Comparison of ENCODE assay signal across 9 mouse cellular contexts in the genomic region with DNA sequence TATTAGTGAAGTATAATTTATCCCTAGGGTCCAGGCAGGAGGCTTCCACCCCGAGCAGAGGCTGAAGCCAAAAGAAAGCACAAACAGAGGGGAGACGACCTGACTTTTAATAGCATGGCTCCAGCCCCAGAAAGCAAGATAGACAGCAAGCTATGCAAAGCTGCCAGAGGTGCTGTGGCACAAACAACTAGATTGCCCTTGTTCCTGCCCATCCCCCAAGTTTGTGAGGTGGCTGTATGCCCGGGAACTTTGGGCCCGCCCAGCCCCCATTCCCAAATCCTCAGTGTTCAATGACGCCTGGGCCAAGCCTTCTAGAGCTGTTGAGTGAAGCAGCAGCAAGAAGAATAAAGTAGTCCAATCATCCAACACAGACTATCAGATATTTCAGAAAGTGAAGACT. TPM values are rescaled to one million over a fixed set of nuclear protein-coding genes. Genes with fewer than 3 reads are reported as not detected.
DNase-seq lines count a peak whose midpoint lies in the region; ATAC-seq lines count a peak whose summit lies in the region.
"Had no signal": no experiment of that assay in that cellular context is flagged by ENCODE, and none has a peak within 500 bp of the region (broad histone marks: within the 10 kb centered on the region; RNA-seq: fewer than 3 reads in every experiment).

No protein-coding gene starts in this region.

- H3K27ac ChIP-seq in lung, embryonic 15.5 days, result 0 out of 2 replicates have a peak overlapping the region, but pooled peaks have one; percentile 11
- no peak overlapping the region for H3K27ac ChIP-seq in midbrain, embryonic 14.5 days (replicated peaks; ENCODE audit: low read depth, low read length)
- H3K27ac ChIP-seq in forebrain, embryonic 15.5 days (replicated peaks), result no peak overlapping the region

- no peak overlapping the region for H3K9ac ChIP-seq in lung, embryonic 15.5 days
- H3K9ac ChIP-seq in midbrain, embryonic 14.5 days (replicated peaks; ENCODE audit: low read length), result no peak overlapping the region
- H3K9ac ChIP-seq in forebrain, embryonic 15.5 days (replicated peaks), result no peak overlapping the region

- ATAC-seq in lung, embryonic 15.5 days (ENCODE audit: borderline replicate concordance, extremely low read depth, low FRiP score, low TSS enrichment), result no peak
- ATAC-seq in midbrain, embryonic 14.5 days (ENCODE audit: low FRiP score, low TSS enrichment), result no peak
- ATAC-seq in forebrain, embryonic 15.5 days (replicated peaks), result no peak

- WGBS in lung, embryonic 15.5 days, result 56% methylated on average over 5 of the region's 5 CpGs
- 75% methylated on average over 5 of the region's 5 CpGs for WGBS in midbrain, embryonic 14.5 days
- WGBS in forebrain, embryonic 15.5 days, result 70% methylated on average over 5 of the region's 5 CpGs

- DNase-seq in lung, postnatal 4 days, result no peak
- peak; percentile 79 for DNase-seq in heart, adult 8-10 months (ENCODE audit: low spot score)
- DNase-seq in kidney, postnatal 25 days, result peak; percentile 80 to 88
- DNase-seq in right cerebral cortex, postnatal 10 days (ENCODE audit: low spot score in 2 of 2), result peak; percentile 81 to 85
- DNase-seq in midbrain, embryonic 14.5 days, result no peak
- DNase-seq in retina, embryonic 14.5 days (ENCODE audit: low spot score), result no peak

- H3K9me3 ChIP-seq in lung, embryonic 15.5 days, result no peaks in the 10 kb centered on the region
- no peaks in the 10 kb centered on the region for H3K9me3 ChIP-seq in midbrain, embryonic 14.5 days (ENCODE audit: control insufficient read depth, low read length)
- no peaks in the 10 kb centered on the region for H3K9me3 ChIP-seq in forebrain, embryonic 15.5 days

- peaks cover 30% of the 10 kb centered on the region for H3K27me3 ChIP-seq in lung, embryonic 15.5 days
- peaks cover 27% of the 10 kb centered on the region for H3K27me3 ChIP-seq in midbrain, embryonic 14.5 days (ENCODE audit: control insufficient read depth, insufficient read depth, low read length)
- peaks cover 27% of the 10 kb centered on the region for H3K27me3 ChIP-seq in forebrain, embryonic 15.5 days

- H3K4me2 ChIP-seq in lung, embryonic 15.5 days, result no peak overlapping the region
- no peak overlapping the region for H3K4me2 ChIP-seq in midbrain, embryonic 14.5 days (ENCODE audit: low read length)
- no peak overlapping the region for H3K4me2 ChIP-seq in forebrain, embryonic 15.5 days (replicated peaks)

- H3K4me1 ChIP-seq in lung, embryonic 15.5 days, result peaks cover 52% of the 10 kb centered on the region
- H3K4me1 ChIP-seq in midbrain, embryonic 14.5 days (ENCODE audit: control insufficient read depth, insufficient read depth, low read length), result peaks cover 31% of the 10 kb centered on the region
- H3K4me1 ChIP-seq in forebrain, embryonic 15.5 days, result peaks cover 44% of the 10 kb centered on the region

- H3K4me3 ChIP-seq in lung, embryonic 15.5 days, result no peak overlapping the region
- H3K4me3 ChIP-seq in midbrain, embryonic 14.5 days (replicated peaks; ENCODE audit: low read depth, low read length), result no peak overlapping the region
- H3K4me3 ChIP-seq in forebrain, embryonic 15.5 days, result no peak overlapping the region

- peaks cover 30% of the 10 kb centered on the region; the same call in 1 of the 2 replicates for H3K36me3 ChIP-seq in lung, embryonic 15.5 days
- H3K36me3 ChIP-seq in midbrain, embryonic 14.5 days (ENCODE audit: control insufficient read depth, insufficient read depth, low read length), result peaks cover 32% of the 10 kb centered on the region
- H3K36me3 ChIP-seq in forebrain, embryonic 15.5 days, result peaks cover 31% of the 10 kb centered on the region

RNA-seq across cellular contexts. Expression of a gene that starts 4.2 kb away (rescaled TPM):
- polyA plus RNA-seq in lung, embryonic 15.5 days (2015; fragmentation: Nextera tagmentation; extraction: Ambion mirVana), result 136 and 137 TPM in 2 replicates
- total RNA-seq in heart, adult 8-10 months (2022), result 10 to 100 TPM; 29.3 to 44.0 (median 36.4) TPM
- 120 and 144 TPM in 2 replicates for polyA plus RNA-seq in midbrain, embryonic 14.5 days (2014; fragmentation: Nextera tagmentation; extraction: Ambion mirVana)
- 145 and 147 TPM in 2 replicates for polyA plus RNA-seq in forebrain, embryonic 15.5 days (2015; fragmentation: Nextera tagmentation; extraction: Ambion mirVana)

RNA-seq across cellular contexts. Expression of a gene that starts 4.3 kb away (rescaled TPM):
- 16.2 and 16.6 TPM in 2 replicates for polyA plus RNA-seq in lung, embryonic 15.5 days (2015; fragmentation: Nextera tagmentation; extraction: Ambion mirVana)
- total RNA-seq in heart, adult 8-10 months (2022), result 1 to 10 TPM; 1.1 to 4.1 (median 2.3) TPM
- polyA plus RNA-seq in midbrain, embryonic 14.5 days (2014; fragmentation: Nextera tagmentation; extraction: Ambion mirVana), result 14.2 and 24.2 TPM in 2 replicates
- polyA plus RNA-seq in forebrain, embryonic 15.5 days (2015; fragmentation: Nextera tagmentation; extraction: Ambion mirVana), result 19.6 and 20.0 TPM in 2 replicates

RNA-seq across cellular contexts. Expression of a gene that starts 4.8 kb away (rescaled TPM):
- polyA plus RNA-seq in lung, embryonic 15.5 days (2015; fragmentation: Nextera tagmentation; extraction: Ambion mirVana), result 35.8 and 44.9 TPM in 2 replicates
- total RNA-seq in heart, adult 8-10 months (2022), result 1,000 to 10,000 TPM in 1 of 4 experiments, 100 to 1,000 TPM in 3; 786 to 1,317 (median 908) TPM
- 4.2 and 6.4 TPM in 2 replicates for polyA plus RNA-seq in midbrain, embryonic 14.5 days (2014; fragmentation: Nextera tagmentation; extraction: Ambion mirVana)
- 14.9 and 19.5 TPM in 2 replicates for polyA plus RNA-seq in forebrain, embryonic 15.5 days (2015; fragmentation: Nextera tagmentation; extraction: Ambion mirVana)

RNA-seq across cellular contexts. Expression of a gene that starts 17.0 kb away (rescaled TPM):
- polyA plus RNA-seq in lung, embryonic 15.5 days (2015; fragmentation: Nextera tagmentation; extraction: Ambion mirVana), result not detected in 2 replicates
- total RNA-seq in heart, adult 8-10 months (2022), result not detected
- not detected in 2 replicates for polyA plus RNA-seq in midbrain, embryonic 14.5 days (2014; fragmentation: Nextera tagmentation; extraction: Ambion mirVana)
- polyA plus RNA-seq in forebrain, embryonic 15.5 days (2015; fragmentation: Nextera tagmentation; extraction: Ambion mirVana), result not detected in 2 replicates
- polyA plus RNA-seq: limb, embryonic 14.5 days had no signal

RNA-seq across cellular contexts. Expression of a gene that starts 21.3 kb away (rescaled TPM):
- polyA plus RNA-seq in lung, embryonic 15.5 days (2015; fragmentation: Nextera tagmentation; extraction: Ambion mirVana), result 30.8 and 33.3 TPM in 2 replicates
- total RNA-seq in heart, adult 8-10 months (2022), result 100 to 1,000 TPM; 102 to 135 (median 117) TPM
- polyA plus RNA-seq in midbrain, embryonic 14.5 days (2014; fragmentation: Nextera tagmentation; extraction: Ambion mirVana), result 29.5 and 38.3 TPM in 2 replicates
- polyA plus RNA-seq in forebrain, embryonic 15.5 days (2015; fragmentation: Nextera tagmentation; extraction: Ambion mirVana), result 53.0 and 54.0 TPM in 2 replicates

Comparison
In these comparisons a context has a peak if more than half of its experiments do, and no peak if none do; other contexts are left out.
1. DNase-seq: peak in heart, adult 8-10 months (single experiment), kidney, postnatal 25 days (2 of 2) and right cerebral cortex, postnatal 10 days (2 of 2); none in lung, postnatal 4 days (0 of 2), midbrain, embryonic 14.5 days (single experiment) and retina, embryonic 14.5 days (single experiment).